Mouse (Mus musculus) cerebellum, adult 2 months (tissue): Measurements from ENCODE around the gene 4921504E06Rik.
A peak's percentile ranks its signal among the peaks of the same experiment; 100 is the strongest.

ENCODE experiments used
- CTCF ChIP-seq: fragments of 200-500 bp; IDR thresholded peaks from 2 replicates; pipeline ENCODE4 v1.5.1; 2011; ENCODE audit warnings: low read depth, mild to moderate bottlenecking, control low read depth, low read length, moderate library complexity, borderline replicate concordance; ENCODE audit not compliant: insufficient read depth
- POLR2A ChIP-seq: fragments of 200-500 bp; IDR thresholded peaks from 2 replicates; pipeline ENCODE4 v1.6.1; 2011; ENCODE audit warnings: low read length, control low read depth, borderline replicate concordance; ENCODE audit not compliant: insufficient read depth

DNA sequence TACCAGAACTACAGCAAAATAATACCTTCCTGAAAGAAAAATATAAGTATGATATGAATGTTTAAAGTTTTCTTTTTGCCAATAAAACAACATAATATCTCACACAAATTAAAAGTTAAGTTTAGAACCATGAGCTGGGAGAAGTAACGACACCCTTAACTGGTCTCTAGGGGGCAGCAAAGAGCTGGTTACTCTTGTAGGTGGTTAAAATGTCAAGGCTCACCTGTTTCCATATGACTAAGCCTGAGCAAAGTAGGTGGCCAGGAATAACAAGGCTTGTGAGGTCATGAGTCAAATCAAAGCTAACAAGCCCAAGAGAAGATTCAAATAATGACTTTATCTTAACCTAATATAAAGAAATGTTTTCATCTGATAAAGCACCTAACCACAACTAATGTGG lies 24.9 kb downstream of the 4921504E06Rik start:
- TF ChIP-seq CTCF, result peak; percentile 30; the same call in 1 of the 2 replicates
- TF ChIP-seq POLR2A, result no peak
